Mouse (Mus musculus) C2C12 (cell line): ENCODE results near the gene Tesk2.

Experiments used
- CTCF ChIP-seq: IDR thresholded peaks from one replicate; pipeline ENCODE4 v1.5.1; 2011; ENCODE audit not compliant: control insufficient read depth, insufficient read depth, insufficient read length
- USF1 ChIP-seq: IDR thresholded peaks from one replicate; pipeline ENCODE4 v1.6.1; 2011; ENCODE audit warnings: low read depth, mild to moderate bottlenecking, control low read depth, moderate library complexity

GRCm38 (mm10) chr4:116689309-116689876 is 31.4 kb upstream of the Tesk2 start:
- TF ChIP-seq CTCF: no peak
- no peak for TF ChIP-seq USF1
